Mouse (Mus musculus) hindbrain, embryonic 12.5 days (tissue): ENCODE measurements at regions not wholly inside any gene's neighbourhood (a gene's known extent, or its start where the extent isn't known, plus 50 kb on each side); places are given as distances from the start of the nearest gene placed in this dataset.

Experiments
- ATAC-seq: fragments of 200-750 bp; cut with Nextera tagmentation; 2 replicates; pipeline ENCODE4 v1.8.0; 2017; ENCODE audit warnings: moderate TSS enrichment; ENCODE audit not compliant: low FRiP score
- H3K27ac ChIP-seq: fragments of 300-500 bp; sonication (generic); 2 replicates; pipeline ENCODE4 v1.5.1; 2016; ENCODE audit warnings: mild to moderate bottlenecking
- H3K27me3 ChIP-seq: fragments of 300-500 bp; sonication (generic); 2 replicates; pipeline ENCODE4 v1.6.1; 2016; ENCODE audit warnings: mild to moderate bottlenecking
- H3K36me3 ChIP-seq: fragments of 300-500 bp; sonication (generic); 2 replicates; pipeline ENCODE4 v1.6.1; 2016; ENCODE audit warnings: mild to moderate bottlenecking
- H3K4me1 ChIP-seq: fragments of 300-500 bp; sonication (generic); 2 replicates; pipeline ENCODE4 v1.6.1; 2016
- H3K4me2 ChIP-seq: fragments of 300-500 bp; sonication (generic); replicated peaks from 2 replicates; pipeline ENCODE4 v1.6.1; 2016; ENCODE audit warnings: mild to moderate bottlenecking
- H3K4me3 ChIP-seq: fragments of 300-500 bp; sonication (generic); 2 replicates; pipeline ENCODE4 v1.5.1; 2016; ENCODE audit warnings: mild to moderate bottlenecking
- H3K9ac ChIP-seq: fragments of 300-500 bp; sonication (generic); 2 replicates; pipeline ENCODE4 v1.6.1; 2016; ENCODE audit warnings: mild to moderate bottlenecking, moderate library complexity
- H3K9me3 ChIP-seq: fragments of 300-500 bp; sonication (generic); replicated peaks from 2 replicates; pipeline ENCODE4 v1.6.1; 2016; ENCODE audit warnings: mild to moderate bottlenecking
- WGBS: fragments of 180-500 bp; shearing (Covaris S2); methylation state at CpG from one replicate; pipeline ENCODE4 v1.1.7; 2016; 5-methylcytosine and 5-hydroxymethylcytosine counted together

- no peaks in the 10 kb centered on the region for H3K27me3 ChIP-seq
- no peak overlapping the region for H3K4me3 ChIP-seq
- 87% methylated on average over 10 of the region's 10 CpGs for WGBS
- no peak overlapping the region for H3K27ac ChIP-seq
- no peak overlapping the region for H3K9ac ChIP-seq
- H3K4me1 ChIP-seq = 0 out of 2 replicates have a peak, but pooled peaks cover 3% of the 10 kb centered on the region
- H3K36me3 ChIP-seq = no peaks in the 10 kb centered on the region
- no peak for ATAC-seq
- no peak overlapping the region for H3K4me2 ChIP-seq
- no peaks in the 10 kb centered on the region for H3K9me3 ChIP-seq
These were observed 178.9 kb downstream of the Gm45692 start for GRCm38 (mm10) chr8:26298066-26298804.

DNA sequence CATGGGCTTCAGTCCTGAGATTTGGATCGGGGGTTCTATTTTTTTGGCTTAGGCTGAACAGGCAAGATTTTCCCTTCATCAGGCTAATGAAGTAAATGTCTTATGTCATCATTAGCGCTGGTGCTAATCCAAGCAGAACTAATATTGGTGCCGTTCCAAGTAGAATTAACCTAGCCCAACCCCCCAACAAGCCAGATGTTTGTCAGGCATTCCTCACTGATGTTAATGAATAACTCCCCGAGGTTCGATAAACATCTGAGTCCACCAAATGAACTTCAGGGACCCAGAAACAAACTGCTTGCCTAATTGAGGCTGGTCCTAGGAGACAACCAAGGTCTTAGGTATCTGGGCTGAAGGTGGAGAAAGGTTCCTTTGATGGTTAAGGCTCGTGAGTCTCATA lies 180.9 kb downstream of the Gm45692 start:
- H3K4me1 ChIP-seq = peaks cover 11% of the 10 kb centered on the region
- H3K4me2 ChIP-seq = no peak overlapping the region
- WGBS = 61% methylated on average over 6 of the region's 6 CpGs
- no peaks in the 10 kb centered on the region for H3K9me3 ChIP-seq
- H3K36me3 ChIP-seq = no peaks in the 10 kb centered on the region
- ATAC-seq = no peak
- no peaks in the 10 kb centered on the region for H3K27me3 ChIP-seq
- H3K4me3 ChIP-seq = no peak overlapping the region
- no peak overlapping the region for H3K27ac ChIP-seq
- no peak overlapping the region for H3K9ac ChIP-seq

DNA sequence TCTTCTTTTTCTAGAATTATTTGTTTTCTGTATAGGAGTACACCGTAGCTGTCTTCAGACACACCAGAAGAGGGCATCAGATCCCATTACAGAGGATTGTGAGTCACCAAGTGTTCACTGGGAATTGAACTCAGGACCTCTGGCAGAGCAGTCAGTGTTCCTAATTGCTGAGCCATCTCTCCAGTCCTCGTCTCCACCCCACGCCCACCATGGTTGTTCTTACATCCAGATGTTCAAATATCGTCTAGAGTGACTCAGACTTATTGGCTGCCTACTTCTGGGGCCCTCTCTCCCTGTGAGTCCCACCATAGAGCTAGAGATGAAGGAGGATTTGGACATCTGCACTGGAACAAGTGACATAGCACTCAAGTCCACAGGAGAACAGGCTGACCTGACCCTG lies 182.6 kb downstream of the Gm45692 start:
- Histone ChIP-seq H3K27ac (no peak overlapping the region), H3K4me1 (peaks cover 16% of the 10 kb centered on the region), H3K9ac (no peak overlapping the region), H3K4me3 (no peak overlapping the region), H3K36me3 (no peaks in the 10 kb centered on the region), H3K9me3 (no peaks in the 10 kb centered on the region), H3K4me2 (no peak overlapping the region), H3K27me3 (no peaks in the 10 kb centered on the region)
- WGBS = 85% methylated on average over 4 of the region's 4 CpGs
- ATAC-seq = no peak

GRCm38 (mm10) chr8:26304566-26304965 lies 185.2 kb downstream of the Gm45692 start:
- peak; percentile 53 for ATAC-seq
- Histone ChIP-seq H3K9me3 (no peaks in the 10 kb centered on the region), H3K4me3 (no peak overlapping the region), H3K4me1 (peaks cover 27% of the 10 kb centered on the region), H3K36me3 (no peaks in the 10 kb centered on the region), H3K9ac (no peak overlapping the region), H3K4me2 (no peak overlapping the region), H3K27ac (no peak overlapping the region), H3K27me3 (no peaks in the 10 kb centered on the region)
- 45% methylated on average over 6 of the region's 6 CpGs for WGBS

DNA sequence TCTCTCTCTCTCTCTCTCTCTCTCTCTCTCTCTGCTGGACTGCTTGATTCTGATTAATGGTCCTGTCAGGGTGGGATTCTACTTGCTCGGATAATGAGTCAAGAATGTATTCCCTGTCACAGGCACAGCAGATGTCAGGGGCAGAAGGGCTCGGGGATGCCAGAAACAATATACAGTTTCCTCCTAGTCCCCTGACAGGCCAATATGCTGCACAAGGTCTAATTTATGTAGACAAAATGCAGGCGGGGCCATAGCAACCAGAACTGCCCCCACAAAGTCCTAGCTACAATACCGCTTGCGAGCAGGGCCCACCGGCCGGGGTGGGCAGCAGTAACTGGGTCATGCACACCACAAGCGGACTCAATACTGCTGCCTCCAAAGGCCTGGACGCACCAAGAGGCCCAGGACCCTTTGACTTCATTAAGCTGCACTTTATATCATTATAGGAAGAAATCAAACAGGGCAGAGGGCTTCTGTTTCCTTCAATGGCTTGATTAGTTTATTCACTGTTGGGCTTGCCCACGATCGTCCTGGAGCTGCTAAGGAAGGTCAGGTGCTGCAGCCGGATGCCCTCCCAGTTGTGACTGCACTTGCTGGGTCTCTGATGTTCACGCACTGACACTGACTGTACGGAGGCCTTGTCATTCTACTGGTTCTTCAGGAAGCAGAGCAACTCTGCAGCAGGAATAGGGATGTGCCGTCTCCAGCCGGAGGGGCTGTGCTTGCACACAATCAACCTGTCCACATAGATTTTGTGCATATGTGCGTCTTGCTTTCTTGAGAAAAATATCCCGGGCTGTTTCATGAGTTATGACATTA lies 185.9 kb downstream of the Gm45692 start:
- peak; percentile 92 for ATAC-seq

GRCm38 (mm10) chr8:26308121-26308641 lies 188.8 kb downstream of the Gm45692 start:
- ATAC-seq = no peak

More for the DNA sequence above, 185.9 kb downstream of the Gm45692 start:
- peak overlapping the region; percentile 21; the same call in 1 of the 2 replicates for H3K4me2 ChIP-seq
- H3K9me3 ChIP-seq = no peaks in the 10 kb centered on the region
- no peaks in the 10 kb centered on the region for H3K27me3 ChIP-seq
- WGBS = 38% methylated on average over 18 of the region's 18 CpGs
- no peak overlapping the region for H3K4me3 ChIP-seq
- no peaks in the 10 kb centered on the region for H3K36me3 ChIP-seq
- no peak overlapping the region for H3K9ac ChIP-seq
- H3K4me1 ChIP-seq = peaks cover 27% of the 10 kb centered on the region
- peak overlapping the region; percentile 76 for H3K27ac ChIP-seq

DNA sequence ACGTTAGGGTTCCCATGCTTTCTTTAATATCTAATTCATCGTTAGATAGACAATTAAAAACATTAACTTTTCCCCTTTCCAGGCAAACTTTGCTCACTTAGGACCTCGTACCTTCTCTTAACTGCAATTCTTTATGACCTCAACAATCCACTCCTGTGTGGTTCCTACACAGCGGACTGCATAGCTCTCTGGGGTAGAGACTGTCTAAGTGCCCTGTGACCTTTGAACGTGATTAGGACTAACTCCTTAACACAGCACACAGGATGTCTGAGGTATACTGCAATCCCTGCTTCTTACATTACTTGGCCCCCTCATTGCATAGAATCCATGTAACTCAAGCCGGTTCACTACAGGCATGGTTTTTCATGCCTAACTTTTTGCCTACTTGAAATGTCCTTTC lies 190.4 kb downstream of the Gm45692 start:
- H3K9me3 ChIP-seq = no peaks in the 10 kb centered on the region
- H3K4me3 ChIP-seq = no peak overlapping the region
- H3K36me3 ChIP-seq = no peaks in the 10 kb centered on the region
- H3K27ac ChIP-seq = no peak overlapping the region
- no peak overlapping the region for H3K9ac ChIP-seq
- WGBS = 80% methylated on average over 6 of the region's 6 CpGs
- no peak overlapping the region for H3K4me2 ChIP-seq
- H3K4me1 ChIP-seq = peaks cover 21% of the 10 kb centered on the region
- no peak for ATAC-seq
- H3K27me3 ChIP-seq = no peaks in the 10 kb centered on the region

More at GRCm38 (mm10) chr8:26308121-26308641, 188.8 kb downstream of the Gm45692 start:
- H3K4me1 ChIP-seq = peaks cover 23% of the 10 kb centered on the region
- H3K4me2 ChIP-seq = peak overlapping the region; percentile 9; the same call in 1 of the 2 replicates
- H3K9ac ChIP-seq = no peak overlapping the region
- no peak overlapping the region for H3K27ac ChIP-seq
- WGBS = 22% methylated on average over 15 of the region's 15 CpGs
- no peak overlapping the region for H3K4me3 ChIP-seq
- H3K9me3 ChIP-seq = no peaks in the 10 kb centered on the region
- no peaks in the 10 kb centered on the region for H3K36me3 ChIP-seq
- H3K27me3 ChIP-seq = no peaks in the 10 kb centered on the region

GRCm38 (mm10) chr8:26323606-26324350 lies 204.4 kb downstream of the Gm45692 start:
- Histone ChIP-seq H3K9ac (no peak overlapping the region), H3K36me3 (no peaks in the 10 kb centered on the region), H3K4me3 (no peak overlapping the region), H3K4me1 (no peaks in the 10 kb centered on the region), H3K27me3 (0 out of 2 replicates have a peak, but pooled peaks cover under 1% of the 10 kb centered on the region), H3K4me2 (no peak overlapping the region), H3K27ac (no peak overlapping the region), H3K9me3 (no peaks in the 10 kb centered on the region)
- no peak for ATAC-seq
- WGBS = 92% methylated on average over 12 of the region's 12 CpGs

DNA sequence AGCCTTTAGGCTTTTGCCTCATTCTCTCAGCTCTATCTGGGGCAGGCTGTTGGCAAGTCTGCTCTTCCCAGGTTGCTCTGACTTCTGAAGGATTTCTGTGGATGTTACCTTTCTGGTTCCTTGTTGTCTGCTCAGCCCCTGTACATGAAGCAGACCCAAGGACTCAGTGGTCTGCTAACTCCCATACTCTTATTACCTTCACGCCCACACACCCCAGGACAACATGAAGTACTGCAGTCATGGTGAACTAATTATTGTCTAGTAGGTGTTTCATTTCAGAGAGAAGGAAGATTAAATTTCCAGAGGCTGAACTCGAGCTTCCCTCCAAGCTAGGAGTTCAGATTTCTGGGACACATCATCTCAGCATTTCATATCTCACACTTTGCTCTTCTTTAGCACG lies 205.3 kb downstream of the Gm45692 start:
- H3K4me2 ChIP-seq = no peak overlapping the region
- no peaks in the 10 kb centered on the region for H3K9me3 ChIP-seq
- no peak overlapping the region for H3K27ac ChIP-seq
- H3K27me3 ChIP-seq = 0 out of 2 replicates have a peak, but pooled peaks cover 3% of the 10 kb centered on the region
- H3K4me1 ChIP-seq = no peaks in the 10 kb centered on the region
- H3K4me3 ChIP-seq = no peak overlapping the region
- no peak overlapping the region for H3K9ac ChIP-seq
- no peaks in the 10 kb centered on the region for H3K36me3 ChIP-seq
- 72% methylated on average over 3 of the region's 3 CpGs for WGBS
- no peak for ATAC-seq

DNA sequence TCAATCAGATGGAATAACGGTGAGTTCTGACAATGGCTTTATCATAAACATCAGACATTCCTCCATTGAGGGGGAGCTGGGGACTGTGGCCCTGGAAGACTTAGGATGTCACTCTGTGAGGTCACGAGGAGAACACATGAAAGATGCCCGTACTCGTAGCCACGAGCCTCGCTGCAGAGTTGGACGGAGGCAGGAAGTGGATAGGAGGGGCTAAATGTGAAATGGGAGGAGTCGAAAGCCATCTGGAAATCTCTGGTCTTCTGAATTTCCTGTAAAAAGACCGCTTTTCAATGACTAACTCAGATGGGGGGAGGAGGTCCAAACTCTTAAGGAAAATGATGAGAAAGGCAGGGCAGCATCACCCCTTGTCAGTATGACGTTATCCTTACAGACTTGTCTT lies 210.5 kb downstream of the Gm45692 start:
- H3K4me1 ChIP-seq = no peaks in the 10 kb centered on the region
- 0 out of 2 replicates have a peak, but pooled peaks cover 3% of the 10 kb centered on the region for H3K27me3 ChIP-seq
- no peak overlapping the region for H3K4me2 ChIP-seq
- no peak overlapping the region for H3K9ac ChIP-seq
- H3K9me3 ChIP-seq = no peaks in the 10 kb centered on the region
- no peak for ATAC-seq
- WGBS = 87% methylated on average over 10 of the region's 10 CpGs
- H3K27ac ChIP-seq = no peak overlapping the region
- H3K4me3 ChIP-seq = no peak overlapping the region
- H3K36me3 ChIP-seq = no peaks in the 10 kb centered on the region

- Histone ChIP-seq H3K4me1 (no peaks in the 10 kb centered on the region), H3K9ac (no peak overlapping the region), H3K4me3 (no peak overlapping the region), H3K27ac (no peak overlapping the region), H3K36me3 (no peaks in the 10 kb centered on the region), H3K4me2 (no peak overlapping the region), H3K27me3 (no peaks in the 10 kb centered on the region), H3K9me3 (no peaks in the 10 kb centered on the region)
- ATAC-seq = no peak
- WGBS = 90% methylated on average over 5 of the region's 5 CpGs
These were observed 217.7 kb downstream of the Gm45692 start for GRCm38 (mm10) chr8:26336906-26337650.
